Comparison of ENCODE assay signal across 9 mouse cellular contexts in genomic region chr1:41555607-41556006, GRCm38 (mm10).
DNase-seq lines count a peak whose midpoint lies in the region; ATAC-seq lines count a peak whose summit lies in the region.
"Had no signal": no experiment of that assay in that cellular context is flagged by ENCODE, and none has a peak within 500 bp of the region (broad histone marks: within the 10 kb centered on the region; RNA-seq: fewer than 3 reads in every experiment).

No protein-coding gene starts in this region.

- H3K9me3 ChIP-seq in forebrain, embryonic 13.5 days (replicated peaks), result no peaks in the 10 kb centered on the region
- no peaks in the 10 kb centered on the region for H3K9me3 ChIP-seq in forebrain, embryonic 10.5 days
- no peaks in the 10 kb centered on the region for H3K9me3 ChIP-seq in midbrain, embryonic 11.5 days (ENCODE audit: control insufficient read depth, low read length)
- no peaks in the 10 kb centered on the region for H3K9me3 ChIP-seq in midbrain, embryonic 10.5 days (replicated peaks)
- H3K9me3 ChIP-seq in midbrain, embryonic 15.5 days, result no peaks in the 10 kb centered on the region
- H3K9me3 ChIP-seq: limb, embryonic 12.5 days had no signal

- peak; percentile 83; the same call in 1 of the 2 replicates for ATAC-seq in forebrain, embryonic 13.5 days
- ATAC-seq in midbrain, embryonic 11.5 days (ENCODE audit: low FRiP score), result no peak
- ATAC-seq in midbrain, embryonic 15.5 days (replicated peaks), result peak; percentile 76; the same call in 1 of the 2 replicates
- ATAC-seq in megakaryocyte-erythroid progenitor cell, adult 5-6 weeks (replicated peaks; ENCODE audit: low FRiP score, low TSS enrichment, poor library complexity, severe bottlenecking), result no peak

- H3K4me1 ChIP-seq in forebrain, embryonic 13.5 days, result peaks cover 5% of the 10 kb centered on the region
- no peaks in the 10 kb centered on the region for H3K4me1 ChIP-seq in forebrain, embryonic 10.5 days
- H3K4me1 ChIP-seq in midbrain, embryonic 11.5 days (ENCODE audit: control insufficient read depth, insufficient read depth, low read length), result no peaks in the 10 kb centered on the region
- 0 out of 2 replicates have a peak, but pooled peaks cover 2% of the 10 kb centered on the region for H3K4me1 ChIP-seq in midbrain, embryonic 10.5 days
- no peaks in the 10 kb centered on the region for H3K4me1 ChIP-seq in midbrain, embryonic 15.5 days
- H3K4me1 ChIP-seq: limb, embryonic 12.5 days had no signal

- H3K9ac ChIP-seq in forebrain, embryonic 13.5 days, result no peak overlapping the region
- no peak overlapping the region for H3K9ac ChIP-seq in midbrain, embryonic 11.5 days (ENCODE audit: low read length)
- H3K9ac ChIP-seq in midbrain, embryonic 15.5 days, result no peak overlapping the region
- H3K9ac ChIP-seq: limb, embryonic 12.5 days had no signal

- no peaks in the 10 kb centered on the region for H3K36me3 ChIP-seq in forebrain, embryonic 13.5 days (ENCODE audit: poor library complexity, severe bottlenecking)
- no peaks in the 10 kb centered on the region for H3K36me3 ChIP-seq in forebrain, embryonic 10.5 days (replicated peaks)
- no peaks in the 10 kb centered on the region for H3K36me3 ChIP-seq in midbrain, embryonic 11.5 days (ENCODE audit: control insufficient read depth, insufficient read depth, low read length)
- no peaks in the 10 kb centered on the region for H3K36me3 ChIP-seq in midbrain, embryonic 10.5 days
- no peaks in the 10 kb centered on the region for H3K36me3 ChIP-seq in midbrain, embryonic 15.5 days (replicated peaks)
- H3K36me3 ChIP-seq: limb, embryonic 12.5 days had no signal

- no peaks in the 10 kb centered on the region for H3K27me3 ChIP-seq in forebrain, embryonic 13.5 days
- H3K27me3 ChIP-seq in forebrain, embryonic 10.5 days (ENCODE audit: poor library complexity, severe bottlenecking), result no peaks in the 10 kb centered on the region
- H3K27me3 ChIP-seq in midbrain, embryonic 11.5 days (ENCODE audit: control insufficient read depth, insufficient read depth, low read length), result no peaks in the 10 kb centered on the region
- H3K27me3 ChIP-seq in midbrain, embryonic 10.5 days (ENCODE audit: low read depth, poor library complexity, severe bottlenecking), result no peaks in the 10 kb centered on the region
- no peaks in the 10 kb centered on the region for H3K27me3 ChIP-seq in midbrain, embryonic 15.5 days (replicated peaks)
- H3K27me3 ChIP-seq: limb, embryonic 12.5 days had no signal

- no peak for DNase-seq in forebrain, embryonic 10.5 days (ENCODE audit: extremely low spot score, low spot score)
- DNase-seq in midbrain, embryonic 11.5 days (ENCODE audit: low spot score, missing footprints), result peak; percentile 71
- no peak for DNase-seq in midbrain, embryonic 10.5 days (ENCODE audit: low spot score)
- DNase-seq in heart, postnatal 14 days, result peak; percentile 53 to 67
- DNase-seq in spleen, postnatal 36 days (ENCODE audit: low spot score in 2 of 2), result no peak

- H3K27ac ChIP-seq in forebrain, embryonic 13.5 days, result peak overlapping the region; percentile 12; the same call in 1 of the 2 replicates
- no peak overlapping the region for H3K27ac ChIP-seq in forebrain, embryonic 10.5 days
- H3K27ac ChIP-seq in midbrain, embryonic 11.5 days (ENCODE audit: low read depth, low read length), result no peak overlapping the region
- no peak overlapping the region for H3K27ac ChIP-seq in midbrain, embryonic 10.5 days (replicated peaks)
- H3K27ac ChIP-seq in midbrain, embryonic 15.5 days, result no peak overlapping the region
- H3K27ac ChIP-seq: limb, embryonic 12.5 days had no signal

- 54% methylated on average over 2 of the region's 2 CpGs for WGBS in forebrain, embryonic 13.5 days
- WGBS in forebrain, embryonic 10.5 days, result 72% methylated on average over 2 of the region's 2 CpGs
- 76% methylated on average over 2 of the region's 2 CpGs for WGBS in midbrain, embryonic 11.5 days
- 70% methylated on average over 2 of the region's 2 CpGs for WGBS in midbrain, embryonic 10.5 days
- WGBS in midbrain, embryonic 15.5 days, result 45% methylated on average over 2 of the region's 2 CpGs

- intact Hi-C loops in heart, postnatal 14 days (cut with DNase I), result loop anchor here (10.0 kb wide), 1 partner anchor 99 kb away; no protein-coding TSS in a partner anchor

- H3K4me3 ChIP-seq in forebrain, embryonic 13.5 days, result no peak overlapping the region
- no peak overlapping the region for H3K4me3 ChIP-seq in forebrain, embryonic 10.5 days
- H3K4me3 ChIP-seq in midbrain, embryonic 11.5 days (ENCODE audit: low read depth, low read length), result no peak overlapping the region
- H3K4me3 ChIP-seq in midbrain, embryonic 10.5 days, result no peak overlapping the region
- no peak overlapping the region for H3K4me3 ChIP-seq in midbrain, embryonic 15.5 days
- H3K4me3 ChIP-seq: limb, embryonic 12.5 days had no signal

- H3K4me2 ChIP-seq in forebrain, embryonic 13.5 days, result no peak overlapping the region
- no peak overlapping the region for H3K4me2 ChIP-seq in midbrain, embryonic 11.5 days
- no peak overlapping the region for H3K4me2 ChIP-seq in midbrain, embryonic 15.5 days
- H3K4me2 ChIP-seq: limb, embryonic 12.5 days had no signal

Comparison
In these comparisons a context has a peak if more than half of its experiments do, and no peak if none do; other contexts are left out.
1. ATAC-seq: peak in forebrain, embryonic 13.5 days (single experiment) and midbrain, embryonic 15.5 days (single experiment); none in midbrain, embryonic 11.5 days (single experiment) and megakaryocyte-erythroid progenitor cell, adult 5-6 weeks (single experiment).
2. DNase-seq: peak in midbrain, embryonic 11.5 days (single experiment) and heart, postnatal 14 days (2 of 2); none in forebrain, embryonic 10.5 days (single experiment), midbrain, embryonic 10.5 days (single experiment) and spleen, postnatal 36 days (0 of 2).